Mouse (Mus musculus) heart, adult 2 months (tissue): ENCODE measurements around the gene Hoxd12.

Experiments used
- CTCF ChIP-seq: fragments of 200-600 bp; IDR thresholded peaks from 2 replicates; pipeline ENCODE4 v1.8.1; 2022; ENCODE audit warnings: antibody characterized with exemption, mild to moderate bottlenecking, moderate library complexity
- EP300 ChIP-seq: fragments of 200-500 bp; IDR thresholded peaks from 2 replicates; pipeline ENCODE4 v1.6.1; 2011; ENCODE audit warnings: low read depth, low read length, control low read depth; ENCODE audit not compliant: insufficient read depth
- POLR2A ChIP-seq: fragments of 200-500 bp; IDR thresholded peaks from 2 replicates; pipeline ENCODE4 v1.6.1; 2011; ENCODE audit warnings: mild to moderate bottlenecking, low read depth, low read length, control low read depth; ENCODE audit not compliant: insufficient read depth

DNA sequence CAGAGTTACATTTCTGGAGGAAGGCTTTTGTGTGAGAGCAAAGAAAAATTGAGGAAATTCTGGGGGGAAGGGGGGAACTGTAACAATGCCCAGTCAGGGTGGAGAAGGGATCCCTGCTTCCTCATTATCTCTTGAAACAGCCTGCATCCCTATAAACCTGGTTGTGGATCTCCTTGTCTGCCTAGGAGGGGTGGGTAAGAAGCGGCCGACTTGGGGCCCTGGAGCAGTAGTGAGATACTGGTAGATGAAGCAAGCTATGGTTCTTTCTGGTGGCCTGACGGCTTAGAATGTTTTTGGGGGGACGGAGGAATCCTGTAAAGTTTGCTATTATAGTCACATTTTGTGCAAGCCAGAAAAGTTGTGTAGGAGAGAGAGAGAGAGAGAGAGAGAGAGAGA, 18.6 kb downstream of the Hoxd12 start:
- TF ChIP-seq POLR2A (no peak), CTCF (no peak), EP300 (no peak)
